Mouse (Mus musculus) cerebellum, adult 2 months (tissue): ENCODE data around the gene Spef2.

ENCODE experiments used
- CTCF ChIP-seq: fragments of 200-500 bp; IDR thresholded peaks from 2 replicates; pipeline ENCODE4 v1.5.1; 2011; ENCODE audit warnings: low read depth, mild to moderate bottlenecking, control low read depth, low read length, moderate library complexity, borderline replicate concordance; ENCODE audit not compliant: insufficient read depth
- POLR2A ChIP-seq: fragments of 200-500 bp; IDR thresholded peaks from 2 replicates; pipeline ENCODE4 v1.6.1; 2011; ENCODE audit warnings: low read length, control low read depth, borderline replicate concordance; ENCODE audit not compliant: insufficient read depth

DNA sequence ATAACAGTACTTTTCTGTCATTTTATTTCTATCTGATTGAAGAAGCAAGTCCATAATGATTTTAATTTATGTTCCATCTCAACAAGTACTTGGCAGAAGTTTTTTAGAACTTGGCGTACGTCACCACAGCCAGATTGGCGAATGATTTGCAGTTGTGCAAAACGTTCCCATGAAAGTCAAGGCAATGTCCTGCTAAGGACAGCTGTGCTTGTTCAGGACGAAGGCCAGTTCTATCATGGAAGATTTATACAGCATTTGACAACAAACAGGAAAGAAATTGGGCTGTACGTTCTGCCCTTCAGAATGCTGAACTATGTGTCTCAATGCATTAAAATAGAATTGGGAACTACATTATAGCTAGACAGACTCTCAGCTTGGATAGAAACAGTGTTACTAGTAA is 183.3 kb downstream of the Spef2 start:
- TF ChIP-seq POLR2A, result no peak
- no peak for TF ChIP-seq CTCF
